Mouse (Mus musculus) effector memory CD4-positive, alpha-beta T cell, adult 7 months (primary cell): ENCODE measurements around the gene AI464131. TPM values are rescaled to one million over a fixed set of nuclear protein-coding genes. Genes with fewer than 3 reads are reported as not detected.

ENCODE experiments used
- polyA plus RNA-seq: library from polyadenylated mRNA; unstranded; fragments of 100-300 nt; shearing (Covaris generic); gene quantifications from one replicate; pipeline ENCODE4 v1.2.1, GENCODE M21; 2017

Gene AI464131
- 0.48 TPM for polyA plus RNA-seq

DNA sequence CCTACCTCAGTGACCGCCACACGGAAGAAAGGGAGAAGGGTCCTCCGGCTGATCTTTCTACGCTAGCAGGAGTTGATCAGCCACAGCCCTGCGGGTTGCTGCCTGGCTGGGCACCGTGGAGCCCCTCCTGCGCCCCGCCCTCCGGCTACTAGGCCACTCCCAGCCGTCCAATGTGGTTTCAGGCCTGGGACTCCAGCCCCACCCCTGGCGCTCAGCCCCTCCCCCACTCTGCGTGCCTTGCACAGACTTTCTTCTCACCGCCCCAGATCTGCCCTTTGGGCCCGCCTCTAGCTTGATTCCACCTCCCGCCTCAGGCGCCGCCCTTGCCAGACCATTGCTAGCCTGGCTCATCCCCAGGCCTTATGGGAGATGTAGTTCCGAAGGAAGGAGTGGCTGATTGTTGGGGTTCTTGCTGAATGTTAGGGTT lies at the start of gene AI464131:
AI464131 (minus strand) TSS at position 91 of the 427 bp plus-strand sequence.

GRCm38 (mm10) chr4:41517233-41517632 lies 14.4 kb upstream of the AI464131 start, which contains the start of gene 1110017D15Rik:
Gene 1110017D15Rik (minus strand): TSS chr4:41517333.

DNA sequence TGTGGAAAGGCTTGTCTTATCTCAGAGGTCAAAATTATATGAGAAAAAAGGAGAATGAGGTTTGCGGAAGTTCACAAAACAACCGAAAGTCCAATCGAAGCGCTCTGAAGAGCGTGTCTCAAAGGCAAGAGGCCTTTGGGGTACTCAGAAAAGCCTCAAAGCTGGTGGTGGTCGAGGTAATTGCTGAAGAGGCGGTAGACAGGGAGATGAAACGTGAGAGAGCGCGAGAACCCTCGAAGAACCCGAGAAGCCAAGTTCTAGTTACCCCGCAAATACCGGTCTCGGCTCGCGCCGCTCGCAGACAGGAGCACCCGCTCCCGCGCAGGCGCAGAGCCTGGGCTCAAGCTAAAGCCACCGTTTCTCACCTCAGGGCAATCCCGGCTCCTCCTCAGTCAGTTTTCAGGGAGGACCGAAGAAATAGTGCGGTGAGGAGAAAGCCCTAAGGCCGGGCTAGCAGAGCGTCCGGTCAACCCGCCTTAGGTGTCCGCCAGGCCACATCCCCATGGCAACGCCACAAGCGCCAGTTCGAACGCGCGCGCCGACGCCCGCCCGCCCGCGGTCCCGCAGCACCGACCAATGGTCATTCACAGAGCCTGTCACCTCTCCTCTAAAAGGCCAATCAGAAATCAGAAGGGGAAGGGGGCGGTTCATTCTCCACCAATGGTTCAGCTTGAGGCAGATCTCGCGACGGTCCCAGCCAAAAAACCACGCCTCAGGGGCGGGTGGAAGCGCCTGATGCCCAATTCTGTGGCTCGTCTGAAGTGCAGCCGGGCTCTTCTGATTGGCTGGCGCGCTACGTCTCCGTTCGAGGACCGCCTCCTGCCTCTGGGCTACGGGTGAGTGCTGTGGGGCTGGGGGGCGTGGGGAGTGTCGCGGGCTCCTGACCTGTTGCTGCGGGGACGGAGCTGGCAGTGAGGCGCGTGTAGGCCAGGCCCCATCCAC lies 38.3 kb downstream of the AI464131 start, which contains the start of the genes Kif24 and Nudt2:
Kif24 (minus strand) TSS at position 543 of the 942 bp plus-strand sequence.
Nudt2 (plus strand) TSS at position 807 of the 942 bp plus-strand sequence.

Other genes starting within 250 kb of the AI464131 start
- gene Ubap2, start 227.9 kb downstream of the AI464131 start, polyA plus RNA-seq = 64.7 TPM
- gene Dcaf12, start 188.2 kb downstream of the AI464131 start, polyA plus RNA-seq = 66.8 TPM
- gene Ubap1, start 154.1 kb downstream of the AI464131 start, polyA plus RNA-seq = 120 TPM
- 0.69 TPM for gene Kif24, start 38.2 kb downstream of the AI464131 start, polyA plus RNA-seq
- gene Nudt2, start 37.9 kb downstream of the AI464131 start, polyA plus RNA-seq = 5.1 TPM
- gene 1110017D15Rik, start 14.3 kb upstream of the AI464131 start, polyA plus RNA-seq = not detected
- 5.5 TPM for gene Fam219a, start 66.5 kb upstream of the AI464131 start, polyA plus RNA-seq
- not detected for gene Dnaic1, start 66.7 kb upstream of the AI464131 start, polyA plus RNA-seq
- 0.80 TPM for gene Enho, start 137.2 kb upstream of the AI464131 start, polyA plus RNA-seq
- not detected for gene Cntfr, start 194.0 kb upstream of the AI464131 start, polyA plus RNA-seq
- 6.0 TPM for gene Il11ra1, start 196.9 kb upstream of the AI464131 start, polyA plus RNA-seq
- 22.3 TPM for gene Rpp25l, start 210.5 kb upstream of the AI464131 start, polyA plus RNA-seq
- gene Dctn3, start 220.1 kb upstream of the AI464131 start, polyA plus RNA-seq = 118 TPM
- gene Arid3c, start 228.1 kb upstream of the AI464131 start, polyA plus RNA-seq = not detected